Mouse (Mus musculus) layer of hippocampus, postnatal 25 days (tissue): ENCODE measurements at regions not wholly inside any gene's neighbourhood (a gene's known extent, or its start where the extent isn't known, plus 50 kb on each side); places are given as distances from the start of the nearest gene placed in this dataset.

Experiments used
- DNase-seq, 2 experiments: peaks; one replicate each; pipeline ENCODE4 v3.0.0; 2022; ENCODE audit warnings: mixed read lengths in 2 of 2, low spot score in 1 of 2; ENCODE audit errors: extremely low spot score in 1 of 2
- microRNA-seq, 2 experiments: library from miRNA; unstranded; fragments of <30 nt; microRNA quantifications; one replicate each; pipeline ENCODE4 v1.2.0; 2021

DNA sequence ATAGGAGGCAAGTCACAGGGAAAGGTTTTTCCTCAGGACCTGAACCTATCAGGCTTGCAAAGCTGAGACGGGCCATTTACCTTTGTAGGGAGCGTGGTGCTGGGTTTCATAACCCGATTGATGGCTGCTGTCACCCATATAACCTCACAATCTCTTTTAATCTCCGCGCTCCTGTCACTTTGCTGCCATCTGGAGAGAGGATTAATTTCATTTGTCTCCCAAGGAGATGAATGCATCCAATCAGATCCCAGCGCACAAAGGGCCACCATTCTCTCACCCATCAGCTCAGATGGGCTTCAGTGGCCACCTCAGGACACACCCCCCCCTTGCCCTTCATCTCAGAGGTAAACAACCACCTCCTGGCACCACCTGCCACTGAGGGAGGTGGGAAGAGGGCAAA is 67.7 kb upstream of the Nfe2l3 start:
- no peak for DNase-seq

DNA sequence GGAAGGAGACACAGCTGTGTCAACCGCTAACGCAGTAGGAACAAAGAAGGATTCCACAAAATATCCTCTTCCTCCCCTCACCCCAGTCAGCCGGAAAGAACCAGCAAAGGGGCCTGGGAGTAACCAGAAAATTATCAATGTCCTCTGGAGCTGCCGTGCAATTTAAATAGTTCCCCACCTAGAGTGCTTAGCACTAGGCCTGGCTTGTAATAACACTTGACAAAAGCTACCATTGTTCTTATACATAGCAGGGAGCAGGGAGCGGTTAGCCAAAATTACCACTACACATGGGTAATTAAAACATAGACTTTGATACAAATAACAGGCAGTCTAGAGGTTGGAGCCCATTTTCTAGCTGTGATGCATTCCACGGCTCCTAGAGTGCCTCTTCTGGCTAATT is 62.7 kb upstream of the Nfe2l3 start:
- no peak for DNase-seq

DNA sequence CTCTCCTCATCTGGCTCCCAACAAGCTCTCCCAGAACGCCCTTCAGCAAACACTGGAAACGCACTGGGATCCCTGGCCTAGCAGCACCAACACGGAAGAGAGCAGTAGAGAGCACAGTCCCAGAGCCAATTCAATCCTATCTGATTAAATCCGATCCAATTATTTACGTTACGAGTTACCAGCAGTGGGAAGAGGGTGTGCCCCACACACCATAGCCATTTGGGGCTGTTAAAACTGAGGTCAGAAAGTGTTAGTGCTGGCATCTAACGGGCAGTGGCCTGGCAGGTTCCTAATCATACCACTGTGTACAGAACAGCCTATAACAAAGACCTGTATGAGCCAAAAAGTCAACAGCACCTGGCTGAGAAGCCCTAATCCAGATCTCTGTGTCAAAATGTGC is 60.1 kb upstream of the Nfe2l3 start:
- DNase-seq, result no peak

DNA sequence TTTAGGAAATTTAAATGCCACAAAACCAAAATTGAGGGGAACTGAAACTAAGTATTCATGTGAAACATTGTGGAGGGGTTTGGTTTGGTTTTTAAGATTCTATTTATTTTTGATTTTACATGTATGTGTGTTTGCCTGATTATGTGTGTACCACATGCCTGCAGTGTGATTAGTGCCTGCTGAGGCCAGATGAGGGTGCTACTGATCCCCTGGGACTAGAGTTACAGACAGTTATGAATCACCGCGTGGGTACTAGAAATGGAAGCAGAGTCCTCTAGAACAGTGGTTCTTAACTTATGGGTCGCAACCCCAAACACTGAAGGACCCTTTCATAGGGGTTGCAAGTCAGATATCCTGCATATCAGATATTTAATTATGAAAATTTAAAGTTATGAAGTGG is 54.0 kb upstream of the Nfe2l3 start:
- no peak for DNase-seq

DNA sequence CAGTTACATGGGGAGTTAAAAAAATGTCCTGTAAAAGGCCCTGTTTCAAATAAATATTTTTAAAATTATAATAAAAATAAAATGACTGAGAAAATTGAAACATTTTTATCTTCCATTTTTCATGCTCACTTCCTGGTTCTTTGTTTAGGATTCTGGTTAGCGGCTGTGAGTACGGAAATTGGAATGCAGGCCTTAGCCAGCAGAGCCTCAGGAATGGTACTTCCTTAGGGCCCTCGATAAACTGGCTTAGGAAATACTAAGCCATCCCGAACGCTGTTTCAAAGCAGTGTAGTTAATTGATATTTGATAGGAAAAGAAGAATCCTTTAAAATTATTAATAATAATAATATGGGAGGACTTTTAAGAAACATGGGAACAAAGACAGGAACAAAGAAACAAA is 53.4 kb upstream of the Nfe2l3 start:
- DNase-seq, result no peak

DNA sequence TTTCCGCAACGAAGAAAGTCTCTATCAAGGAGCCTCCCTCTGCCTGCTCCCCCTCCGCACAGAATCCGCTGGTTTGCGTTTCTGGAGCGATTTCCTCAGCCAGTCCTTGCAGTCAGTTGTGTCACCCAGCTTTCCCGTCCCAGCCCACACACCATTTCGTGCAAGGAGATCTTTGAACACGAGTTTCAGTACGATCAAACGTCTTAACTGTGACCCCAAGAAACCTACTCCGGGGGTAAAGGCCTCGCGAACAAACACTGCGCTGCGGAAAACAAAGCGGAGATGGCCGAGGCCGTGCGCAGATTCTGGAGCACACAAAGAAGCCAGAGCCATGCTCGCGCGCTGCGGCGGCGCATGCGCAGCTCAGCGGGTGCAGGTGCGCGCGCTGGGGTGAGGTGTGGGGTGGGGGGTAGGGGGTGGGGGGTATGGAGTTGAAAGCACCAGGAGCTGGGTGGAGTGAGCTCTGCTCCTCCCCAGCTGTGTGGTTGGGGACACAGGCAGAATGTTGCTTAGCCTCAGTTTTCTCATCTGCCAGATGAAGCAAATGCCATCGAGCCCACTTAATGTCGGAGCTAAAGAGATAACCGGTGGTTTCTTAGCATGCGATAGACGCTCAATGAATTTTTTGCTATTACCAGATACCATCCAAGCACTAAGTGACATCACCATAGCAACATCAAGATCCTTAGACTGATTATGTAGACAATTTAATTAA is 52.8 kb upstream of the Nfe2l3 start:
- DNase-seq, result peak; percentile 53 to 65

DNA sequence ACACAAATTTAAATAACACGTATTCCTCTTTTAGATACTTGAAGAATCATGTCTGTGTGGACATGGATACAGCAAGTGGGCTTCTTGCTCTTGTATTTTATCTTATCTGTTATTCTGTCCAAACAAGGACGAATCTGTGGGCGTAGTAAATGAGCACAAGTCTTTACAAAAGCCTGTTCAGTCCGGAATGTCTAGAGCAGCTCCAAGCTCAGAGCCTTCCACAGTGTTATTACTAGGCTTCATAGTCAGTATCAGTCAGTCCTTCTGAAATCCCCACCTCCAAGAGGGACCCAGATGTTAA is 52.2 kb upstream of the Nfe2l3 start:
- DNase-seq, result no peak

DNA sequence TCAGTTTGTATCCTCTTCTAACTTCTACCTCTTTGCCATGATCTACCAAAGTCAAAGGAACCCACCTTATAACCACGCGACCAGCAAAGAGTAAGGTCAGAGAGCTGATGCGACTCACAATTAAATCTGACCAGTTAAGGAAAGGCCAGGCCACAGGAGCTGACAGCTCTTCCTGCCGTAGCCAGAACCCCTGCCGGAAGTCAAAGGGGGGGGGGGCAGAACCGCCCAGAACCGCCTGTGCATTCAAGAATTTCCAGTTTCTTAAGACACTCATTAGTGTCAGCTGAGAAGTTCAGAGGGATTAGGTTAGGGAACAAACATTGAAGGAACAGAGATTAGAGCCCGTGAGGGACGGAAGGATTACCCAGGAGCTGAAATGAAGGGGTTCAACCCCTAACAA is 51.0 kb upstream of the Nfe2l3 start:
- no peak for DNase-seq

Small RNAs in the stretch of these regions (microRNA-seq; reads per million reads assigned to microRNA genes)
- gene Mir148a, result 29.4 to 55.0 reads per million in 2 experiments
